Mouse (Mus musculus) left cerebral cortex, postnatal 14 days (tissue): ENCODE measurements around the gene Prickle2. TPM values are rescaled to one million over a fixed set of nuclear protein-coding genes. Genes with fewer than 3 reads are reported as not detected.

Experiments
- DNase-seq, 2 experiments: peaks; one replicate each; pipeline ENCODE4 v3.0.0; 2021 to 2022; ENCODE audit warnings: low spot score in 2 of 2, mixed read lengths in 1 of 2
- intact Hi-C: fragments of 180-260 bp; cut with DNase I; formaldehyde crosslinking; loops from one replicate; pipeline ENCODE4 v1.15.1; 2025
- total RNA-seq, 2 experiments: library from RNA; stranded (reverse); gene quantifications; 2 replicates each; pipeline ENCODE4 v1.2.3; 2021

Gene Prickle2
- total RNA-seq, 2 experiments from 2014 or later = 184 to 211 TPM

GRCm38 (mm10) chr6:92422286-92422685 is 283.7 kb downstream of the Prickle2 start:
- intact Hi-C loops = loop anchor here (10.0 kb wide), 1 partner anchor 243 kb away; no protein-coding TSS in a partner anchor
- DNase-seq = no peak

- no peak for DNase-seq
- intact Hi-C loops = loop anchor here (10.0 kb wide), 1 partner anchor 245 kb away; no protein-coding TSS in a partner anchor
Observed at GRCm38 (mm10) chr6:92420106-92420505, 285.8 kb downstream of the Prickle2 start.

GRCm38 (mm10) chr6:92415405-92415755 is 290.6 kb downstream of the Prickle2 start:
- DNase-seq = no peak
- intact Hi-C loops = no loop called here

- intact Hi-C loops = no loop called here
- peak in 1 of 2 experiments; percentile 61 for DNase-seq
Observed at GRCm38 (mm10) chr6:92414478-92415404, 291.2 kb downstream of the Prickle2 start.

GRCm38 (mm10) chr6:92413982-92414381 is 292.0 kb downstream of the Prickle2 start:
- no peak for DNase-seq
- intact Hi-C loops = no loop called here

GRCm38 (mm10) chr6:92409788-92410187 is 296.2 kb downstream of the Prickle2 start:
- DNase-seq = no peak
- intact Hi-C loops = no loop called here

- DNase-seq = no peak
- intact Hi-C loops = no loop called here
Observed at GRCm38 (mm10) chr6:92407259-92407658, 298.7 kb downstream of the Prickle2 start.

- intact Hi-C loops = no loop called here
- no peak for DNase-seq
Observed at GRCm38 (mm10) chr6:92405571-92405970, 300.4 kb downstream of the Prickle2 start.

- intact Hi-C loops = loop anchor here (5.0 to 10.0 kb wide), 2 partner anchors 51 to 267 kb away; no protein-coding TSS in a partner anchor
- peak in 1 of 2 experiments; percentile 50 for DNase-seq
Observed at GRCm38 (mm10) chr6:92397876-92398275, 308.1 kb downstream of the Prickle2 start.

- DNase-seq = peak in 1 of 2 experiments; percentile 57
- intact Hi-C loops = loop anchor here (5.0 to 10.0 kb wide), 2 partner anchors 48 to 269 kb away; no protein-coding TSS in a partner anchor
Observed at GRCm38 (mm10) chr6:92395556-92395955, 310.4 kb downstream of the Prickle2 start.

- intact Hi-C loops = loop anchor here (5.0 to 10.0 kb wide), 2 partner anchors 48 to 270 kb away; no protein-coding TSS in a partner anchor
- no peak for DNase-seq
Observed at GRCm38 (mm10) chr6:92395143-92395542, 310.8 kb downstream of the Prickle2 start.

GRCm38 (mm10) chr6:92394628-92395027 is 311.3 kb downstream of the Prickle2 start:
- peak; percentile 70 to 91 for DNase-seq

GRCm38 (mm10) chr6:92390321-92390720 is 315.6 kb downstream of the Prickle2 start:
- peak in 1 of 2 experiments; percentile 43 for DNase-seq

More at GRCm38 (mm10) chr6:92394628-92395027, 311.3 kb downstream of the Prickle2 start:
- intact Hi-C loops = loop anchor here (5.0 to 10.0 kb wide), 2 partner anchors 47 to 270 kb away; no protein-coding TSS in a partner anchor

GRCm38 (mm10) chr6:92388681-92389080 is 317.3 kb downstream of the Prickle2 start:
- intact Hi-C loops = no loop called here
- no peak for DNase-seq

More at GRCm38 (mm10) chr6:92390321-92390720, 315.6 kb downstream of the Prickle2 start:
- intact Hi-C loops = loop anchor here (10.0 kb wide), 1 partner anchor 274 kb away; no protein-coding TSS in a partner anchor

- intact Hi-C loops = loop anchor here (5.0 kb wide), 1 partner anchor 36 kb away; no protein-coding TSS in a partner anchor
- peak; percentile 65 to 78 for DNase-seq
Observed at GRCm38 (mm10) chr6:92383196-92383782, 322.7 kb downstream of the Prickle2 start.

- intact Hi-C loops = loop anchor here (5.0 kb wide), 1 partner anchor 34 kb away; no protein-coding TSS in a partner anchor
- no peak for DNase-seq
Observed at GRCm38 (mm10) chr6:92381085-92381484, 324.9 kb downstream of the Prickle2 start.

- intact Hi-C loops = no loop called here
- DNase-seq = no peak
Observed at GRCm38 (mm10) chr6:92374826-92375225, 331.1 kb downstream of the Prickle2 start.

GRCm38 (mm10) chr6:92370896-92371295 is 335.1 kb downstream of the Prickle2 start:
- intact Hi-C loops = no loop called here
- no peak for DNase-seq

- intact Hi-C loops = loop anchor here (5.0 kb wide), 2 partner anchors 35 to 50 kb away; no protein-coding TSS in a partner anchor
Observed at GRCm38 (mm10) chr6:92347278-92348028, 358.5 kb downstream of the Prickle2 start.

More at GRCm38 (mm10) chr6:92347278-92348028, 358.5 kb downstream of the Prickle2 start:
- DNase-seq = peak in 1 of 2 experiments; percentile 57
